Mouse (Mus musculus) megakaryocyte, embryonic 14.5 days (primary cell): ENCODE data around the gene S1pr4.

ENCODE experiments used
- FLI1 ChIP-seq: IDR thresholded peaks from 2 replicates; pipeline ENCODE4 v1.6.1; 2012; ENCODE audit warnings: low read length, inconsistent platforms, mixed read lengths
- GATA1 ChIP-seq: IDR thresholded peaks from 3 replicates; pipeline ENCODE4 v1.6.1; 2012; ENCODE audit warnings: mixed read lengths, low read length, inconsistent platforms, borderline replicate concordance

- TF ChIP-seq GATA1 (no peak), FLI1 (no peak)
Observed at GRCm38 (mm10) chr10:81452947-81453288, 47.0 kb downstream of the S1pr4 start.
